Mouse (Mus musculus): ENCODE measurements at regions not wholly inside any gene's neighbourhood (a gene's known extent, or its start where the extent isn't known, plus 50 kb on each side); places are given as distances from the start of the nearest gene placed in this dataset.
"Not testable (repeated sequence)": the region's sequence is repeated elsewhere in the genome, so short reads cannot be mapped to it uniquely, and the experiment has no call there.

GRCm38 (mm10) chr5:12639549-12639948 is 256.4 kb downstream of the Sema3d start:
- DNase-seq (ENCODE audit: low spot score): no peak

- peak; percentile 29 for DNase-seq (ENCODE audit: low spot score)
These were observed 263.1 kb downstream of the Sema3d start for GRCm38 (mm10) chr5:12646269-12646668.

- no peak for DNase-seq (ENCODE audit: low spot score)
These were observed 290.5 kb downstream of the Sema3d start for GRCm38 (mm10) chr5:12673666-12674065.

- no peak for DNase-seq (ENCODE audit: low spot score)
These were observed 290.9 kb downstream of the Sema3d start for GRCm38 (mm10) chr5:12674134-12674533.

- peak; percentile 16 for DNase-seq (ENCODE audit: low spot score)
These were observed 293.5 kb downstream of the Sema3d start for GRCm38 (mm10) chr5:12676712-12677111.

- DNase-seq (ENCODE audit: low spot score): no peak
These were observed 331.7 kb downstream of the Sema3d start for GRCm38 (mm10) chr5:12714894-12715293.

- peak; percentile 62 for DNase-seq (ENCODE audit: low spot score)
These were observed 368.3 kb downstream of the Sema3d start for GRCm38 (mm10) chr5:12751514-12751913.

GRCm38 (mm10) chr5:12759634-12760033 is 365.6 kb upstream of the Sema3a start:
- DNase-seq (ENCODE audit: low spot score): no peak

- peak; percentile 4 for DNase-seq (ENCODE audit: low spot score)
These were observed 357.8 kb upstream of the Sema3a start for GRCm38 (mm10) chr5:12767383-12767782.

GRCm38 (mm10) chr5:12782681-12783080 is 342.5 kb upstream of the Sema3a start:
- no peak for DNase-seq (ENCODE audit: low spot score)

- DNase-seq (ENCODE audit: low spot score): no peak
These were observed 316.5 kb upstream of the Sema3a start for GRCm38 (mm10) chr5:12808729-12809128.

GRCm38 (mm10) chr5:12809884-12810283 is 315.3 kb upstream of the Sema3a start:
- no peak for DNase-seq (ENCODE audit: low spot score)

- DNase-seq (ENCODE audit: low spot score): not testable (repeated sequence)
These were observed 278.0 kb upstream of the Sema3a start for GRCm38 (mm10) chr5:12847207-12847606.

- no peak for DNase-seq (ENCODE audit: low spot score)
These were observed 268.3 kb upstream of the Sema3a start for GRCm38 (mm10) chr5:12856869-12857268.

- peak; percentile 34 for DNase-seq (ENCODE audit: low spot score)
These were observed 256.6 kb upstream of the Sema3a start for GRCm38 (mm10) chr5:12868355-12869217.

- DNase-seq (ENCODE audit: low spot score): no peak
These were observed 252.3 kb upstream of the Sema3a start for GRCm38 (mm10) chr5:12872888-12873287.

- DNase-seq (ENCODE audit: low spot score): no peak
These were observed 247.5 kb upstream of the Sema3a start for GRCm38 (mm10) chr5:12877595-12878296.

GRCm38 (mm10) chr5:12892333-12892732 is 232.9 kb upstream of the Sema3a start:
- DNase-seq (ENCODE audit: low spot score): no peak

- DNase-seq (ENCODE audit: low spot score): no peak
These were observed 230.6 kb upstream of the Sema3a start for GRCm38 (mm10) chr5:12894638-12895037.

- no peak for DNase-seq (ENCODE audit: low spot score)
These were observed 214.5 kb upstream of the Sema3a start for GRCm38 (mm10) chr5:12910741-12911140.

- no peak for DNase-seq (ENCODE audit: low spot score)
These were observed 210.8 kb upstream of the Sema3a start for GRCm38 (mm10) chr5:12914395-12914794.

GRCm38 (mm10) chr5:12919335-12919734 is 205.9 kb upstream of the Sema3a start:
- no peak for DNase-seq (ENCODE audit: low spot score)

GRCm38 (mm10) chr5:12922889-12923288 is 202.3 kb upstream of the Sema3a start:
- DNase-seq (ENCODE audit: low spot score): no peak
